ENCODE assay signal across 8 mouse cellular contexts in the genomic region with DNA sequence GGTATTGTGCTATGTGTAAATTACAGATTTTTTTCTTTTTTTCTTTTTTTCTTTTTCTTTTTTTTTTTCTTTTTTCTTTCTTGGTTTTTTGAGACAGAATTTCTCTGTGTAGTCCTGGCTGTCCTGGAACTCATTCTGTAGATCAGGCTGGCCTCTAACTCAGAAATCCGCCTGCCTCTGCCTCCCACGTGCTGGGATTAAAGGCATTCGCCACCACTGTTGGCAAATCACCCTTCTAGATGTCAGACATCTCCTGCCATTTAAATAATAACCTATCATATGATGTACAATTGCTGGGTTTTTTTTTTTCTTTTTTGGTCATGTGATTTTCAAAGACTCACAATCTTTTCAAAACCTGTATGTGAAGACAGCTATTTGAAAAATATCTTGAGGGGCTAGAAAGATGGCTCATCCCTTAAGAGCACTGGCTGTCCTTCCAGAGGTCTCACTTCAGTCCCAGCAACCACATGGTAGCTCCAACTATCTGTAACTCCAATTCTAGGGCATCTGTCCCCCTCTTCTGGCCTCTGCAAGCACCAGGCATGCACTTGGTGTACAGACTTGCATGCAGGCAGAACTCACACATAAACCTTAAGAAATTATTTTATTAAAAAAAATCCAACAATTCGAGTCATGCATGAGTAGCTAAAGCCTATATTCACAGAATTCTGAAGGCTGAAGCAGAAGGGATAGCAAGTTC. TPM values are rescaled to one million over a fixed set of nuclear protein-coding genes. Genes with fewer than 3 reads are reported as not detected.
DNase-seq lines count a peak whose midpoint lies in the region; ATAC-seq and TF ChIP-seq lines count a peak whose summit lies in the region.

No protein-coding gene starts in this region.

- WGBS in kidney, embryonic 16.5 days = 78% methylated on average over 4 of the region's 4 CpGs
- 79% methylated on average over 4 of the region's 4 CpGs for WGBS in heart, postnatal 0 days
- 78% methylated on average over 4 of the region's 4 CpGs for WGBS in midbrain, embryonic 11.5 days

- no peak for TF ChIP-seq EP300 in MEL (IDR thresholded peaks at IDR 0.05; ENCODE audit: low read depth in 1 of 2, low read length in 2 of 2)
- no peak for TF ChIP-seq EP300 in heart, postnatal 0 days (IDR thresholded peaks at IDR 0.05; ENCODE audit: low read depth)

- no peak overlapping the region for H3K27ac ChIP-seq in kidney, embryonic 16.5 days (ENCODE audit: low read length)
- no peak overlapping the region for H3K27ac ChIP-seq in MEL (ENCODE audit: control insufficient read depth, low read depth, low read length)
- peak overlapping the region; percentile 100 for H3K27ac ChIP-seq in heart, postnatal 0 days (ENCODE audit: low read depth)
- no peak overlapping the region for H3K27ac ChIP-seq in midbrain, embryonic 11.5 days (ENCODE audit: low read depth, low read length)

- TF ChIP-seq CTCF in MEL (IDR thresholded peaks at IDR 0.05 in 2 of 3, conservative IDR thresholded peaks at IDR 0.05 in 1 of 3; ENCODE audit: control insufficient read depth in 1 of 3, insufficient read depth in 1 of 3, low read depth in 2 of 3, low read length in 3 of 3, poor library complexity in 1 of 3, severe bottlenecking in 1 of 3) = peak in 2 of 3 experiments; percentile 35 to 43; a peak in 5 of 6 replicates
- 0 out of 2 replicates have a peak, but pooled peaks have one; percentile 18 for TF ChIP-seq CTCF in heart, postnatal 0 days (IDR thresholded peaks at IDR 0.05; ENCODE audit: low read depth)

- H3K9me3 ChIP-seq in kidney, embryonic 16.5 days (ENCODE audit: low read length) = no peaks in the 10 kb centered on the region
- H3K9me3 ChIP-seq in MEL (replicated peaks; ENCODE audit: insufficient read depth, low read length) = no peaks in the 10 kb centered on the region
- H3K9me3 ChIP-seq in heart, postnatal 0 days (replicated peaks; ENCODE audit: control insufficient read depth, low read length) = no peaks in the 10 kb centered on the region
- H3K9me3 ChIP-seq in midbrain, embryonic 11.5 days (ENCODE audit: control insufficient read depth, low read length) = no peaks in the 10 kb centered on the region

- peaks cover 9% of the 10 kb centered on the region for H3K4me1 ChIP-seq in kidney, embryonic 16.5 days (ENCODE audit: insufficient read depth, low read length)
- H3K4me1 ChIP-seq in MEL (ENCODE audit: control insufficient read depth in 1 of 2, insufficient read depth in 2 of 2, low read length in 2 of 2) = peaks cover 2 to 10% of the 10 kb centered on the region in 2 experiments
- peaks cover 5% of the 10 kb centered on the region for H3K4me1 ChIP-seq in heart, postnatal 0 days (ENCODE audit: control insufficient read depth, insufficient read depth)
- H3K4me1 ChIP-seq in midbrain, embryonic 11.5 days (ENCODE audit: control insufficient read depth, insufficient read depth, low read length) = peaks cover 9% of the 10 kb centered on the region

- TF ChIP-seq POLR2A in MEL (IDR thresholded peaks at IDR 0.05; ENCODE audit: control insufficient read depth in 1 of 2, insufficient read depth in 1 of 2, low read depth in 1 of 2, low read length in 2 of 2, poor library complexity in 1 of 2) = no peak

- peak; percentile 46 for TF ChIP-seq RAD21 in MEL (IDR thresholded peaks at IDR 0.05; ENCODE audit: low read depth, low read length)

- no peaks in the 10 kb centered on the region for H3K27me3 ChIP-seq in kidney, embryonic 16.5 days (ENCODE audit: insufficient read depth, low read length)
- no peaks in the 10 kb centered on the region for H3K27me3 ChIP-seq in MEL (ENCODE audit: control insufficient read depth in 1 of 2, insufficient read depth in 2 of 2, low read length in 2 of 2)
- no peaks in the 10 kb centered on the region for H3K27me3 ChIP-seq in heart, postnatal 0 days (ENCODE audit: control insufficient read depth, insufficient read depth, low read length)
- no peaks in the 10 kb centered on the region for H3K27me3 ChIP-seq in midbrain, embryonic 11.5 days (ENCODE audit: control insufficient read depth, insufficient read depth, low read length)

- H3K79me2 ChIP-seq in MEL (ENCODE audit: control insufficient read depth, insufficient read depth, low read length, poor library complexity) = peaks cover 34% of the 10 kb centered on the region

- no peak for DNase-seq in kidney, adult 18-20 months
- peak; percentile 47 for DNase-seq in MEL (ENCODE audit: low read depth, low spot score)
- DNase-seq in heart, postnatal 0 days (ENCODE audit: low spot score) = no peak
- DNase-seq in midbrain, embryonic 11.5 days (ENCODE audit: low spot score, missing footprints) = no peak
- no peak for DNase-seq in left cerebral cortex, adult 11 months (ENCODE audit: low spot score)
- no peak for DNase-seq in urinary bladder, postnatal 25 days (ENCODE audit: low spot score)
- DNase-seq in gastrocnemius, adult 8-10 months (ENCODE audit: low spot score in 2 of 2) = no peak

- H3K36me3 ChIP-seq in kidney, embryonic 16.5 days (ENCODE audit: insufficient read depth, low read length) = no peaks in the 10 kb centered on the region
- H3K36me3 ChIP-seq in MEL (ENCODE audit: control insufficient read depth in 1 of 2, insufficient read depth in 2 of 2, low read length in 2 of 2) = peaks cover 0 to 19% of the 10 kb centered on the region in 2 experiments; a peak in 2 of 4 replicates
- no peaks in the 10 kb centered on the region for H3K36me3 ChIP-seq in heart, postnatal 0 days (replicated peaks; ENCODE audit: control insufficient read depth, insufficient read depth, low read length)
- H3K36me3 ChIP-seq in midbrain, embryonic 11.5 days (ENCODE audit: control insufficient read depth, insufficient read depth, low read length) = no peaks in the 10 kb centered on the region

- H3K4me2 ChIP-seq in kidney, embryonic 16.5 days (replicated peaks; ENCODE audit: low read depth, low read length) = peak overlapping the region; percentile 73
- H3K4me2 ChIP-seq in heart, postnatal 0 days (ENCODE audit: low read depth, low read length) = peak overlapping the region; percentile 72
- H3K4me2 ChIP-seq in midbrain, embryonic 11.5 days = peak overlapping the region; percentile 49; the same call in 1 of the 2 replicates

- H3K9ac ChIP-seq in kidney, embryonic 16.5 days (replicated peaks; ENCODE audit: low read length) = no peak overlapping the region; the same call in 1 of the 2 replicates
- peak overlapping the region; percentile 72 for H3K9ac ChIP-seq in MEL (ENCODE audit: control insufficient read depth, low read depth, low read length, poor library complexity, severe bottlenecking)
- no peak overlapping the region for H3K9ac ChIP-seq in heart, postnatal 0 days (replicated peaks; ENCODE audit: low read depth, low read length)
- no peak overlapping the region for H3K9ac ChIP-seq in midbrain, embryonic 11.5 days (ENCODE audit: low read length)

- ATAC-seq in kidney, embryonic 16.5 days (ENCODE audit: low FRiP score, low TSS enrichment) = no peak
- ATAC-seq in heart, postnatal 0 days (ENCODE audit: insufficient read depth, low read depth) = no peak
- no peak for ATAC-seq in midbrain, embryonic 11.5 days (ENCODE audit: low FRiP score)

- peak overlapping the region; percentile 100; the same call in 1 of the 2 replicates for H3K4me3 ChIP-seq in kidney, embryonic 16.5 days (ENCODE audit: low read length)
- H3K4me3 ChIP-seq in MEL (ENCODE audit: control insufficient read depth in 1 of 2, insufficient read depth in 1 of 2, low read depth in 2 of 2, low read length in 2 of 2) = peak overlapping the region; percentile 42 to 57
- peak overlapping the region; percentile 86 for H3K4me3 ChIP-seq in heart, postnatal 0 days (ENCODE audit: low read depth, low read length)
- H3K4me3 ChIP-seq in midbrain, embryonic 11.5 days (ENCODE audit: low read depth, low read length) = no peak overlapping the region; the same call in 1 of the 2 replicates

TF ChIP-seq in MEL, 35 proteins besides CTCF, POLR2A, EP300 and RAD21:
- no peak; the same call in 1 of the 2 replicates for TF ChIP-seq ZNF384 (IDR thresholded peaks at IDR 0.05; ENCODE audit: low read depth, low read length)
- TF ChIP-seq TBP (IDR thresholded peaks at IDR 0.05; ENCODE audit: low read depth, low read length) = 0 out of 2 replicates have a peak, but pooled peaks have one; percentile 14
- peak; percentile 42; the same call in 1 of the 2 replicates for TF ChIP-seq MYC (IDR thresholded peaks at IDR 0.05; ENCODE audit: low read depth, low read length)
- peak; percentile 42 for TF ChIP-seq ZC3H11A (IDR thresholded peaks at IDR 0.05; ENCODE audit: low read depth, low read length)
- 0 out of 2 replicates have a peak, but pooled peaks have one; percentile 10 for TF ChIP-seq SIN3A (IDR thresholded peaks at IDR 0.05; ENCODE audit: low read length)
- peak; percentile 41; the same call in 1 of the 2 replicates for TF ChIP-seq SMC3 (IDR thresholded peaks at IDR 0.05; ENCODE audit: low read depth, low read length)
- TF ChIP-seq MXI1 (IDR thresholded peaks at IDR 0.05; ENCODE audit: low read depth, low read length) = 0 out of 2 replicates have a peak, but pooled peaks have one; percentile 58
- no peak for TF ChIP-seq ELF1 (IDR thresholded peaks at IDR 0.05; ENCODE audit: low read depth, low read length)
- peak; percentile 22; the same call in 1 of the 2 replicates for TF ChIP-seq USF1 (IDR thresholded peaks at IDR 0.05; ENCODE audit: low read depth, low read length)
- no peak for TF ChIP-seq TCF12 (IDR thresholded peaks at IDR 0.05; ENCODE audit: low read depth, low read length)
TF ChIP-seq in MEL: peak in this region for 7.

RNA-seq across cellular contexts. Expression of gene Fbxo11, which starts 2.3 kb away (rescaled TPM):
- 14.8 and 15.6 TPM in 2 replicates for polyA plus RNA-seq in kidney, embryonic 16.5 days (2015; fragmentation: Nextera tagmentation; extraction: Ambion mirVana)
- total RNA-seq in MEL (2012; rRNA removed) = 9.4 and 14.1 TPM in 2 replicates
- polyA plus RNA-seq in MEL (2012; ENCODE audit: insufficient read depth in 1 of 2, insufficient read length in 2 of 2, low read depth in 1 of 2, low replicate concordance in 2 of 2, missing spikeins in 1 of 2) = 10 to 100 TPM; 17.5 to 91.4 TPM
- total RNA-seq in heart, postnatal 0 days (2014; rRNA removed; ENCODE audit: low replicate concordance) = 11.4 and 20.0 TPM in 2 replicates
- 7.7 and 8.7 TPM in 2 replicates for polyA plus RNA-seq in heart, postnatal 0 days (2015; fragmentation: Nextera tagmentation; extraction: Ambion mirVana)
- polyA plus RNA-seq in midbrain, embryonic 11.5 days (2014; fragmentation: Nextera tagmentation; extraction: Ambion mirVana) = 39.0 and 41.2 TPM in 2 replicates
- 10 to 100 TPM; 27.0 to 36.5 (median 31.9) TPM for total RNA-seq in gastrocnemius, adult 8-10 months (2022)
